Mouse (Mus musculus) cerebellum, postnatal 36 days (tissue): ENCODE results near the gene Edem2.
"Not testable (repeated sequence)": the region's sequence is repeated elsewhere in the genome, so short reads cannot be mapped to it uniquely, and the experiment has no call there.

Experiments used
- DNase-seq, 2 experiments: peaks; one replicate each; pipeline ENCODE4 v3.0.0; 2021 to 2022; ENCODE audit warnings: mixed read lengths in 2 of 2

Edem2 gene

DNA sequence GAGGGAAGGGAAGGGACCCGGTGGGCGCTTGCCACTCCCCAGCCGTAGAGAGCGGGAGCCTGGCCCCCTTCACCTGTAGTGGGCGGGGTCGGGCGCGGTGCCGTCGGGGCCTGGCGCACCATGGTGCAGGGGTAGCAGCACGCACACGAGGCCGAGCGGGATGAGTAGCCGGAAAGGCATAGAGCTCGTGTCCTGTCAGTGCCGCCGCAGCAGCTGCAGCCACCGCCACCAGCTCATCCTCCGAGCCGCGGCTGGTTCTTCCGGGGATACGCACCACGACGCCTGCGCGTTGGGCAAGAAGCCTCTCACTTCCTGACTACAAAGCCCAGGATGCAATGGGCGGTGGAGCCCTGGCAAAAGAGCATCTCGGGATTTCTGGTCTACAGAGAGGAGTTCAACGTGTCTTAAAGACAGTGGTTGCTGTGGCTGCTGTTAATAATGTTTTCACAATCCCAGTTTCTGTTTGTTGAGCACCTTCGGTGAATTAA, at the start of gene Edem2:
Edem2 (minus strand) TSS at position 318 of the 488 bp plus-strand sequence.
- DNase-seq: peak; percentile 90

DNA sequence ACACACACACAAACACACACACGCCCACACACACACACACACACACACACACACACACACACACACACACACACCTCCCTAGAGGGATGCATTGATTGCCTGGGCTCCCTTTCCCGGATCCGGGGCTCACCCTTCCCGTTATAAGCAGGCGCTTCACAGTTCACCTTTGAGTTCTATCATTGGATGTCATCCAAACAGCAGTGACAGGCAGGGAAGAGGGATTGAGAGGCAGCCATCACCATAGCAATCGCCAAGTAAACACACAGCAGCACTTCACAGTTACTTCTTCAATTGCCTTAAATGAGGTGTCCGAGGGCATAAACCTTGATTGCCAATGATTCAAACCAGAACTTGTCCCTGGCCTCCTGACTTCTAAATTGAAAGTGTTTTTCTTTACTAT, 49.8 kb upstream of the Edem2 start:
- no peak for DNase-seq

DNA sequence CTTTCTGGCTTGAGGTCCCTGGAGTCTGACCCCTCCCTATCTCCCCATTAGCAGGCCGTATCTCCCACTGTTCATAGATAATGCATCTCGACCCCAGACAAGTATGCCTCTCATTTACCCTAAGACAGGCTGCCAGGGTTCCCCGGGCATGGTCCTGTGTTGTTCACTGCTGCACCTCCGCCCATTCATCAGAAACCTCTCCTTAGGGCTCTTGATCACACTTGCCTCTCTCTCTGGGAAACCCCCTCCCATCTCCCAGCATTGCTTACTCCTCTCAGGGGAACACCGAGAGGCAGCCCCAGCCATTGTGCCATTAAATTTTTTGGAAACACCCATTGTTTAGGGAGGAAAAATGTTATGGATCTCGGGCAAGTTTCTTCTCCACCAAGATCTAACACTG, 48.7 kb upstream of the Edem2 start:
- DNase-seq: no peak

DNA sequence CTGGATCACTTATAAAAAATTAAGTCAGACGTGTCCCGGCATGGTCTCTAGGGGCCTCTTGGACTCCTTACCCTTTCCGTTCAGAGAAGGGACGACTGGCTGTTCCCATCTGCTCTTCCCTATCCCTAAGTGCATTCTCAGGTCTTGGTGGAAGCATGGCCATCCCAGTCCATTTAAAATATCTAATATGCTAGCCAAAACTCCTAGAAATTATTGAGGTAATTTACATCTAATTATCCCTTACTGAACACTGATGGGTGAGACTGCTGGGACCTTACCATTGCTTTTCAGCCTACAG, 48.4 kb upstream of the Edem2 start:
- DNase-seq: no peak

DNA sequence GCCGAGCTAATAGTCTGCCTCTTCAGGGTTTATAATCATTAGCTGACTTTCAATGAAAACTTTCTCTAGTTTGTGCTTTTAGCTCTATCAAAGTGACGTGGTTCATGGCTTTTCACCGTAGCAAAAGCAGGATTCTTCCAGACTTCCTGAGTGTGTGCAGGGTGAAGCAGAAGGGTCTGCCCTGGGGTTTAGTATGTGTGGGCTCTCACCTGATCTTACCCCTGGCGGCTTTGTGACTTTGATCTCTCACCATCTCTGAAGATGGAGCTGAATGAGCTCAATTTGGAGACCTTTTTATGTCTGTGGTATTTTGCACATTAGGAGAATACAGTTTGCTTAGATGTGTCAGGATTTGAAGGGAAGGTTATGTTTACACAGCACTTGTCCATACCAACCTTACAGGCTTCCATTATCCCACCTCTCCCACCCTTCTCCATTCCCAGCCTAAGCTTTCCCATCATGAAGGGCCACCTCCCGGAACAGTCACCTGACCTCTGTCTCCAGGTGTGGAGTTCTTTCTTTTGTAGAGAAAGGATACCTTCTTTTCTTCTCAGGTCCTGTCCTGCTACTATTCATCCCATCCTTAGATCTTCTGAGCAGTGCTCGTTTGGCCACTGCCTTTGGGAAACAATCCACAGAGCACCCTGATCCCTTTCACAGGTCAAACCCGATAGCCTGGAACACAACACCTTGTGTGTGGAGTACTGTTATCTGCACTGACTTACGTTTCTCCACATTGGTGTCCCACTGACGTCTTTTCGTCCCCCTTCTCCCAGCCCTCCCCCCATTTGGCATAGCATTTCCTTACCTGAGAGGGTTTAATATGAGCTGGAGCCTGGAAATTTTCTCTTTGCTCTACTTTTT, 47.8 kb upstream of the Edem2 start:
- no peak for DNase-seq

DNA sequence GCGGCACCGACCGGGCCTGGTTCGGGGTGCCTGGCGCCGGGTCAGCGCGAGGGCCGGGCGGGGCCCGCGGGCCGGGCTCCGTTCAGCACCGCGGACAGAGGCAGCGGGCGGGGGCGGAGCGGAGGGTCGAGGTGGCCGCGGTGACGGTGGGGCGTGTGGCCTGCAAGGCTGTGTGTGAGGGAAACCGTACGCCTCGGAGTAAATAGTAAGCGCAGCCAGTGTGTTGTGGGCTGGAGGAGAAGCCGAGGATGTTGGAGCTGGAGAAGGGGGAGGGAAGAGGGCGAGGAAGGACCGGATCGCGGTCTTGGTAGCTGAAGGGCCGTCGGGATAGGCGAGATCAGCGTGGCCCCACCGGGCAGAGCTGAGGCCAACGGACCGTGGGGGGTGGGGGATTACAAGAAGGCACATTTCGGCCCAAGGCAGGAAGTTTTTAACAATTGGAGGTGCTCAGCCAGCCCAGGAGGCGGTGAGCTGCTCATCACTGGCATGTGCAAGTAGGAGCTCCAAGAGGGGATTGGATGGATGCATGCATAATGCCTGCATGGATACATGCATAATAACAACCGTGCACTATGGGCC, 46.5 kb upstream of the Edem2 start:
- peak; percentile 78 to 81 for DNase-seq

DNA sequence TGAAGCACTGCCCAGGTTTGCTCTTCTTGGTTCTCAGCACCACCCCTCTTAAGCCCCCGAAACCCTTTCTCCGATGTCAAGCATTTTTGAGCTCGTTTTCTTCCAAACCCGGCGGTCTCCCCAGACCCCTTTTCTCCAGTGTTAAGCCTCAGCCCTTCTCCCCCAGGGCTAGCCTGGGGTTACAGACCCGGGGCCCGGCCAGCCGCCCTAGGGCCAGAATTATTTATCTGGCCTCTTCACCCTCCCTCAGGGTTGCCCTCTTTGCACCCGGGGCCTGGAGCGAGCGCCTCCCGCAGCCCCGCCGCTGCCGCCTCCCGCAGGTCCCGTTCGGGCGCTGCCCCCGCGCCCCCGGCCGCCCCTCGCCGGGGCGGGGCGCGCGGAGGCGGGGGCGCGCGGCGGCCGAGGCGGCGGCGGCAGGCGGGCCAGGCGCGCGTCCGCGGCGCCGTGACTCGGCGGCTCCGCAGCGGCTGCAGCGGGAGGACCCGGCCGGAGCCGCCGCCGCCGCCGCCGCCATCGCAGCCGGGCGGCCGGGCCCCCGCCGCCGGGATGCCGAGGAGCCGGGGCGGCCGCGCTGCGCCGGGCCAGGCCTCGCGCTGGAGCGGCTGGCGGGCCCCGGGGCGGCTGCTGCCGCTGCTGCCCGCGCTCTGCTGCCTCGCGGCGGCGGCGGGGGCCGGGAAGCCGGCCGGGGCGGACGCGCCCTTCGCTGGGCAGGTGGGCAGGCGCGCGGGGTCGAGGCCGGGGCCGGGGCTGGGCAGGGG, 45.8 kb upstream of the Edem2 start, which contains the start of gene Mmp24:
Mmp24 (plus strand) TSS at position 416 of the 758 bp plus-strand sequence.
- peak in 1 of 2 experiments; percentile 52 for DNase-seq

DNA sequence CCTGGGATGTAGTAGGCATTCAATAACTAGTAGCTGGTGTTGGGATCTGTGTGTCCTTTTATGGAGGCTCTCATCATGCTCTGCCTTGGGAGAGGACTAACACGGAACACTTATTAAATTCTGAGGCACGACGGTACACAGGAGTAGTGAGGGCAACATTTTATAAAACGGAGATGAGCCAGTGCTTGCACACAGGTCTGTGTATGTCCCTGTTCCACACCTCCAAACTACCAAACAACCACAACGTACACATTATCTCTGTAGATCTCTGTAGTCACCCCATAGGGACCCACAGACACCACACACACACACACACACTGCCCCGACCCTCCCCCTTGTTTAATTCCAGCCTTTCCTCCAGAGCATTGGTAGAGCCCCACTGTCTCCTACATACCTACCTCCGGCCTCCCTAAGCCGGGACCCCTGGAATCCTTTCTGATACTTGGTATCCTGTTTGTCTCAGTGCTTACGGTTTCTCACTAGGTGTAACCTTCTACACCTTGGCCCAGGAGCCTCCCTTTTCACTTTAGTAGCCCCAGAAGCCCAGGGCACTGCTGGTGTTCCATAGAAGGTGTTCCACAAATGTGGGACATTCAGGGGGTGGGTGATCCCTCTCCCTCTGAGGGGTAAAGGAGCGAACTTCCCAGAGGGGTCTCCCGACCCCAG, 45.1 kb upstream of the Edem2 start:
- no peak for DNase-seq

DNA sequence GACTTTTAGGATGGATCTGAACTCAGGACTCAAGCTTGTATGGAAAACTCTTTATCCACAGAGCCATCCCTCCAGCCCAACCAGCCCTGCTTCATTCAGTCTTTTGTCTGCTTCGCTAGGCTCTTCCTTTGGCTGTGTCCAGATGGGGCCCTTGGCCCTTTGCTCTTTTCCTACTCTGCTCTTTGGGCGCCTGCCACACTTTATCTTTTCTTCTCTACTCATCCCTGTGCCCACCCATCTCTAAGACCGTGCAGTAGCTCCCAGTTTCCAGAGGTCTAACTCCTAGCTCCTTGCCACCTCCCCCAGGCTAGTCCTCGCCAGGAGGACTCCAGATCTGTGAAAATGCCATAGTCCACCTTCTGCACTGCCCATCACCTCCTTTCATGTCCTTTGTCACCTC, 44.4 kb upstream of the Edem2 start:
- no peak for DNase-seq

DNA sequence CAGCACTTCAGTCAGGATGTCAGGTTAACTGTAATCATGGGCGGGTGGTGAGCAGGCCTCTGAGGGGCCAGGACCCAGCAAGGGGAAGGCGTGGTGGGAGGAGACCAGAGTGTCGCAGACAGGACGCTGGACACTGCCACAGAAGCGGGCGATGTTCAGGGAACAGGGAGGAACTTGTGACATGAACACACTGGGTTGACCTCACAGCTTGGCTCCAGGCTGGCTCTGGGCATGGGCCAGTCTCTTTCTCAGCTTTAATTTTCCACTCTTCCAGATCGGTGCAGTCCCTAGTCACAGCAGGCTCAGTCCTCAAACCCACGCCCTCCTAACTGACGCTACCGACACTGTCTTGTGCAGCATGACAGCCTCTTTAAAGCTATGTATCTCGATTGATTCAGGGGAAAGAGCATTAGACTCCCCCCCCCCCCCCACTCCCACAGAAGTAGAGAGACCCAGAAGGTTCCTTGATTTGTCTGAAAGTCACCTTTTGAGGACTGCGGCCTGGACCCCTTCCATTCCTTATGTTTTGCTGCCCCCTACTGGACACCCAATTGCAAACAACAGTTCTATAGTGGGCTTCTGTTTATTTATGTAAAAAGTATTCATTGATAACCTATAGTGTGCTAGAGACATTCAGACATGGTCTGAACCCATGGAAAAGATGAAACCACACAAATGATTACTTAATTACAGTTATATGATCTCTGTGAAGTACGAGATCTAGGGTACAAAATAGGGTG, 35.6 kb upstream of the Edem2 start:
- DNase-seq: peak; percentile 79 to 84

DNA sequence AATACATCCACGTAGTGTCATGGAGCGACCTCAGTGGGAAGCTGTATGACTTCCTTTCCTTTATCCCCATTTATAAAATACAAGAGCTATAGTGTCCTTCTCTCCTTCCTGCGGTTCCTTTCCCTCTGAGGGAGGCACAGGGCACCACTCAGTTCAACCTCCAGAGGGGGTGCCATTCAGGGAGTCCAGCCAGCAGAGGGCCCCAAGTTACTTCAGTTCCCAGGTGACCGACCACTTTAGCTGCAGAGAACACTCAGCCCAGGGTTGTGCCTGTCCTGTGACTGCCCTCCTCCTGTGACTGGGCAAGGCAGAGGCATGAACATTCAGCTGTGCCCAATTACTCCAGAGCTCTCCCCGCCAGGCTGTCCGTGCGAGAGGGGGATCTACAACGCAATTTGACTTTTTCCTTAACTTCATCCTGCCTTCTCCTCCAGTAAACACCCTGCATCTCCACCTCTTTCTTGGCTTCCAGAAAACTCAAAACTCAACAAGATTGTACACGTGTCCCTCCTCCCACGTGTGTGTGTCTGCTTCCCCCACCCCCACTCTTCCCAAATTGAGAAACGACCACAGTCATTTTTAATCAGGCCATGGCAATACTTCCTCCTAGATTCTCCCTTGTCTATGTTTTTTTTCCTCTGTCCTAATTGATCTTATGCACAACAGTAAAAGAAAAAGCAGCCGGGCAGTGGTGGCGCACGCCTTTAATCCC, 27.7 kb upstream of the Edem2 start:
- DNase-seq: peak in 1 of 2 experiments; percentile 39

DNA sequence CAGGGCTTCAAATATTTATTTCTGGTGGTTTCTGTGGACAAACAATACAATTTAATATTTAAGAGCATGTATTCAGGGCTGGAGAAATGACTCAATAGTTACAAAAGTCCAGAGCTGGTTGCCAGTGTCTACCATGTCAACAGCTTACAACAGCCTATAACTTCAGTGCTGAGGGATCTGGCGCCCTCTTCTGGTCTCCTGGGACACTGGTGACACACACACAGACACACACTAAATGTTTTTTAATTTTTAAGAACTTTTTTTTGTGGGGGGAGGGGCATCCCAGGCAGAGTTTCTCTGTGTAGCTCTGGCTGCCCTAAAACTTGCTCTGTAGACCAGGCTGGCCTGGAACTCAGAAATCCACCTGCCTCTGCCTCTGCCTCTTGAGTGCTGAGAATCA, 26.5 kb upstream of the Edem2 start:
- DNase-seq: peak in 1 of 2 experiments; percentile 22

DNA sequence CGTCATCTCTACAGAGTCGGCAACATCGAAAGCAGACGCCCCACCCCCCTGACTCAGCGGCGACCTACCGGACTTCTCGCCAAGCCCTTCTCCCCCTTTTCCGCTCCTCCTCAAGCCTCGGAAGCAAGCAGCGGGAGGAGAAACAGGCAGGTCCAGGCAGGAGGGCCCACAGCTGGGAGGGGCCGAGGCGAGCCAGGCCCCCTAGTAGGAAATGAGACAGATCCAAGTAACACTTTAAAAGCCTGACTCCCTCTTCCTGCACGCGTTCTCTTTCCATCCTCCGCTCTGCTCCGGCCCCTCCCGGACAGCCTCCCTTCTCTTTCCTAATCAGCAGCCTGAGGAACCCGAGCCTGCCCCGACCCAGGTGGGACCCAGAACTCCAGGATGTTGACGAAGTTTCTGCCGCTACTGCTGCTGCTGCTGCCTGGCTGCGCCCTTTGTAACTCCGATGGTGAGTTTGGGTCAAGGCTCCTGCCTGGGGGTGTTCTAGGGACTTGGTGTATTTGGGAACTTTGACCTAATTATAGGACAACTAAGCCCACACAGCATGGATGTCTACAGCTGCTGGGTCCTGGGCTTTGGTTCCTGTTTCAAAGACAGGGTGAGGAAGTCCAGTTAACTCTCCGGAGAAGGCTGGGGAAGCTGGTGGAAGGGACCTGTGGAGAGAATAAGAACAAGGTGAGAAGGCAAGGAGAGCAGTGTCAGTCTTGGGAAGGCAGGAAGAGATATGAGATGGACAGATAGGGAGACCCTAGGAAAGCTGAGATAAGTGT, 21.9 kb upstream of the Edem2 start, which contains the start of gene Procr:
Procr (plus strand) TSS at position 104 of the 773 bp plus-strand sequence.
- DNase-seq: no peak

DNA sequence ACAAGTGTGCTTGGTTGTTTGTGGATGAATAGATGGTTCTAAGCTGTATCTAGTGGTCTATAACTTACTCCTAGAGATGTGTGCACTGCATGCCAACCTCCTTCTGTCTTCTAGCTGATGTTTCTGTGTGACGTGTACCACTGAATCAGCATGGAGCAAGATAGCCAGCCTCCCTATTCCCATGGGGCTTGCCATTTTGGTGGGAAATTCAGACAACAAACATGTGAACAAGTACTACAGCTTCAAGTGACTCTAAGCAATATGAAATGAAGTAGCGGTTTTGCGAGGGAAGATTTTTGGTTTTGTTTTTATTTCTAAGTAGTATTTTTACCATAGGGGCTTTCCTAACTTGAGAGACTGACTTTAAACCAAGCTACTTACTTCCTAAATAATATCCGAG, 20.1 kb upstream of the Edem2 start:
- DNase-seq: no peak

DNA sequence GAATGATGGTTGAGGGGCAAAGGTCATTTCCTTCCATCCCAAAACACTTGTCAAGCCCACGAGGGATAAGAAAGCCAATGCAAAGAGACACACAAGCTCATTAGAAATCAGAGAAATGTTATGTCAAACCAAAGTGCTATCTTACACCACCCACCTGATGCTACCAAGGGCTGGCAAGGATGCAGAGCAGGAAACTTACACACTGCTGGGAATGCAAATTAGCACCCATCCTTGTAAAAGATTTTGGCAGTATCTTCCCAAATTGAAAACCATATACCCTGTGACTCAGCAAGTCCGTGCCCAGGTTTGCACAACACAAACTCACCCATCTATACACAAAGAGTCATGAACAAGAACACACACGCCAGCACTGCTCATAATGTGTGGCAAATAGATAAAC, 16.2 kb upstream of the Edem2 start:
- DNase-seq: no peak

DNA sequence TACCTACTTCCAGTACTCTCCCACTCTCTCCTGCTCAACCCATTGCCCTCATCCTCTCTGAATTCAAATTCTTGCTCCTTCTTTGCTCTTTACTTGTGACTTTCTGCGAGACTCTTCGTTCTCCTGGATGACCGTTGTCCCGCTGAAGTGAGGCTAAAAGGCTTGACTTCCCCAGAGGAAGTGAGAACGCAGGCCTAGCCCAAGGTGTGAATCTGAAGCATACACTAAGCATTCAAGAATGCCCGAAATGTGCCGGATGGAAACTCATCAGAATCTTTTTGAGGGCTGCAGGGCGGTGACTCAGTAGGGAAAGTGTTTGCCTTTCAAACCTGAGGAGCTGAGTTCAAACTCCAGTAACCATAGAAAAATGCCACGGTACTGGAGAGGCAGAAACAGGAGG, 14.1 kb upstream of the Edem2 start:
- no peak for DNase-seq

DNA sequence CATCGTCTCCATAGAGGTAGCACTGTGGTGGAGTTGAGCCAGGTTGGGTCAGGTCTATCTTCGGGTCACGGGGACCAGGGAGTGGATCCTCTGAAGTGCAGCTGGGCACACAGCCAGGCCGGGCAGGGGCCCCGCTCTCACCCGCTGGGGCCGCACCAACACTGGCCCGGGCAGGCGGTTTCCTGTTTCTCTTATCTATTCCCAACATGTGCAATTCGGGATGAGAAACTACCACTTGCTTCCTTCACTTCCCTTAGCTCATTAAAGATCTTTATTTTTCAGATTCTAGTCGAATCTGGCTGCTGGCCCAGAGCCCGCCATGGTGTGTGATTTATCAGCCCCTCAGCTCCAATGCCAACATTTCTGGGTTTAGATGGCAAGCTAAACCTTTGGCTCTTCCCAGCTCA, 13.7 kb upstream of the Edem2 start:
- no peak for DNase-seq

DNA sequence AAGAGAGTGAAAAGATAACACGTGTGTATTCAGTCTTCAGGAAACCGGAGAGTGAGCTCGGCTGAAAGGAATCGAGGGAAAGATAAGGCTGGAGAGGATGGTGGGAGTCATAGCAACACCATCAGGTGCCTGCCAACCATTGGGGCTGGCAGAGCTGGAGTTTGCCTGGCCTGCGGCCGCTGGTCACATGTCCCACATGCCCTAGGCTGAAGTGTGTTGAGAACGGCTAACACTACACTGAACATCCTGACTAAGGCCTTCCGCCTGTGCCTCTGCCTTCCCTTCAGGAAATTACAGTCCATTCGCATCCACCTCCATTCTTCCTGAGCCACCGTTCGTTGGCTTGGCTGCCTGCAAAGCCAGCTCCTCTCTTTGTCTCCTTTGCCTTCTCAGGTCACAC, 12.9 kb upstream of the Edem2 start:
- no peak for DNase-seq

DNA sequence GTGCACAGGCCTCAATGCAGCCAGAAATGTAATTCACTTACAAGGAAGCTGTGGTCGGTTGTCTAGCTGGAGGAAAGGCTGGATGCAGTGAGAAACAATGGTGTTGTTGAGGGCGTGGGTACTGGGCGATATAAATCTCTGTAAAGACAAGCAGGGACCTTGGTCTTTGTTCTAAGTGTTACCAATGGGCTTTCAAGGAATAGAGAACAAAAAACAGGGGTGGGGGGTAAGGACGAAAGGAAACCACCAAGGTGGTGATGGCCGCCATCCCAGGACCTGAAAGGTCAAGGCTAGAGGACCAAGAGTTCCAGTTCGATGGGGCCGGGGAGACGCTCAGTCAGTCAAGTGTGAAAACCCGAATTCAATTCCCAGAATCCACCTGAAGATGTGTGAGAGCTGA, 8.5 kb upstream of the Edem2 start:
- DNase-seq: no peak

DNA sequence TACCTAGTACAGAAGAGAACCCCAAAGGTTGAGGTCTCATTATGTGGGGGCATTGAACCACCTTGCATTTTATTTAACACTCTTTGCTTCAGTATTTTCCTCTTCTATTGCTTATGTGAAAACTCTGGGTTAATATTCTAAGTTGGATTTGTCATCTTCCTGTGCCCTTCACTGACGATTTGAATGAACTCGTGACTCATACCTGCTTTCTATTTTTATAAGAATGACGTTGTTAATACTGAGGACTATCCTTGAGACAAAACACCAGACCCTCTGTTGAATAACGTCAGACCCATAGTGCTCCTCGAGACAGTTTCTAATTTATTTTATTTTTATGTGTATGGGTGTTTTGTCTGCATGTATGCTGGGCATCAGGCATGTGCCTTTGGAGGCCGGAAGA, 7.7 kb upstream of the Edem2 start:
- no peak for DNase-seq

DNA sequence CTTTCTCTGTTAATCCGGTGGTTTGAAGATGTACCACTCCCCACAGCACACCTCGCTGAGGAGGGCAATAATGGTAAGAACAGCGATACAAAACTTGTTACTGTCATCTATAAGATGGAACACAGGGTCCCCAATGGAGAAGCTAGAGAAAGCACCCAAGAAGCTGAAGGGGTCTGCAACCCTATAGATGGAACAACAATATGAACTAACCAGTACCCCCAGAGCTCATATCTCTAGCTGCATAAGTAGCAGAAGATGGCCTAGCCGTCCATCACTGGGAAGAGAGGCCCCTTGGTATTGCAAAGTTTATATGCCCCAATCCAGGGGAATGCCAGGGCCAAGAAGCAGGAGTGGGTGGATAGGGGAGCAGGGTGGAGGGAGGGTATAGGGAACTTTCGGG, 6.5 kb upstream of the Edem2 start, which contains the start of gene Gm17581:
Gm17581 (minus strand) TSS at position 101 of the 400 bp plus-strand sequence.
- DNase-seq: not testable (repeated sequence)
